Mouse (Mus musculus) neural tube, embryonic 12.5 days (tissue): Measurements from ENCODE around the gene Zyg11a. TPM values are rescaled to one million over a fixed set of nuclear protein-coding genes. Genes with fewer than 3 reads are reported as not detected.

ENCODE experiments used
- ATAC-seq: fragments of 200-750 bp; cut with Nextera tagmentation; 2 replicates; pipeline ENCODE4 v1.8.0; 2017; ENCODE audit warnings: low read depth, mild to moderate bottlenecking, moderate TSS enrichment, moderate library complexity; ENCODE audit not compliant: low FRiP score
- H3K27ac ChIP-seq: fragments of 300-500 bp; sonication (generic); 2 replicates; pipeline ENCODE4 v1.5.1; 2016
- H3K27me3 ChIP-seq: fragments of 300-500 bp; sonication (generic); replicated peaks from 2 replicates; pipeline ENCODE4 v1.6.1; 2016; ENCODE audit warnings: mild to moderate bottlenecking
- H3K36me3 ChIP-seq: fragments of 300-500 bp; sonication (generic); 2 replicates; pipeline ENCODE4 v1.6.1; 2016; ENCODE audit warnings: mild to moderate bottlenecking
- H3K4me1 ChIP-seq: fragments of 300-500 bp; sonication (generic); 2 replicates; pipeline ENCODE4 v1.6.1; 2016
- H3K4me2 ChIP-seq: fragments of 300-500 bp; sonication (generic); replicated peaks from 2 replicates; pipeline ENCODE4 v1.6.1; 2016; ENCODE audit warnings: mild to moderate bottlenecking
- H3K4me3 ChIP-seq: fragments of 300-500 bp; sonication (generic); 2 replicates; pipeline ENCODE4 v1.5.1; 2016
- H3K9ac ChIP-seq: fragments of 300-500 bp; sonication (generic); 2 replicates; pipeline ENCODE4 v1.6.1; 2016; ENCODE audit warnings: mild to moderate bottlenecking
- H3K9me3 ChIP-seq: fragments of 300-500 bp; sonication (generic); 2 replicates; pipeline ENCODE4 v1.6.1; 2016; ENCODE audit warnings: mild to moderate bottlenecking
- WGBS: fragments of 180-500 bp; shearing (Covaris S2); methylation state at CpG from one replicate; pipeline ENCODE4 v1.1.7; 2016; 5-methylcytosine and 5-hydroxymethylcytosine counted together
- polyA plus RNA-seq: library from polyadenylated mRNA; unstranded; fragments of >200 nt; fragmentation: Nextera tagmentation; extraction: Ambion mirVana; gene quantifications from 2 replicates; pipeline ENCODE4 v1.2.1, GENCODE M21; 2016

Zyg11a gene
- polyA plus RNA-seq, 1 experiment from 2014 or later: not detected

- WGBS: 93% methylated on average over 5 of the region's 5 CpGs
- no peak for ATAC-seq
- Histone ChIP-seq H3K36me3 (no peaks in the 10 kb centered on the region), H3K4me1 (no peaks in the 10 kb centered on the region), H3K9me3 (no peaks in the 10 kb centered on the region), H3K27ac (no peak overlapping the region), H3K27me3 (no peaks in the 10 kb centered on the region), H3K4me2 (no peak overlapping the region), H3K4me3 (no peak overlapping the region), H3K9ac (no peak overlapping the region)
Measured at GRCm38 (mm10) chr4:108136938-108137337, 80.9 kb downstream of the Zyg11a start.

Other genes starting within 250 kb of the Zyg11a start
- gene Slc1a7, start 249.7 kb downstream of the Zyg11a start, polyA plus RNA-seq: not detected in 2 replicates
- gene Podn, start 121.6 kb downstream of the Zyg11a start, polyA plus RNA-seq: 0.10 and 0.20 TPM in 2 replicates
- gene Scp2, start 73.0 kb downstream of the Zyg11a start, polyA plus RNA-seq: 208 and 221 TPM in 2 replicates
- gene Echdc2, start 52.6 kb downstream of the Zyg11a start, polyA plus RNA-seq: 10.7 and 12.3 TPM in 2 replicates
- gene Zyg11b, start 83.0 kb upstream of the Zyg11a start, polyA plus RNA-seq: 28.3 and 29.5 TPM in 2 replicates
- 52.5 and 54.8 TPM in 2 replicates for gene Coa7, start 110.1 kb upstream of the Zyg11a start, polyA plus RNA-seq
- 3.2 and 3.5 TPM in 2 replicates for gene Shisal2a, start 165.3 kb upstream of the Zyg11a start, polyA plus RNA-seq
- gene Gpx7, start 188.9 kb upstream of the Zyg11a start, polyA plus RNA-seq: 45.2 and 47.4 TPM in 2 replicates
- 85.1 TPM in 2 replicates for gene Tut4, start 241.4 kb upstream of the Zyg11a start, polyA plus RNA-seq